Mouse (Mus musculus) bone marrow, adult 2 months (tissue): ENCODE results near the gene Casz1.

Experiments used
- CTCF ChIP-seq: fragments of 200-500 bp; IDR thresholded peaks from 2 replicates; pipeline ENCODE4 v1.5.1; 2011; ENCODE audit warnings: low read length, control low read depth; ENCODE audit not compliant: control insufficient read depth, insufficient read depth
- POLR2A ChIP-seq: fragments of 200-500 bp; IDR thresholded peaks from 2 replicates; pipeline ENCODE4 v1.6.1; 2011; ENCODE audit warnings: low read depth, mild to moderate bottlenecking, control low read depth, low read length, borderline replicate concordance; ENCODE audit not compliant: control insufficient read depth

DNA sequence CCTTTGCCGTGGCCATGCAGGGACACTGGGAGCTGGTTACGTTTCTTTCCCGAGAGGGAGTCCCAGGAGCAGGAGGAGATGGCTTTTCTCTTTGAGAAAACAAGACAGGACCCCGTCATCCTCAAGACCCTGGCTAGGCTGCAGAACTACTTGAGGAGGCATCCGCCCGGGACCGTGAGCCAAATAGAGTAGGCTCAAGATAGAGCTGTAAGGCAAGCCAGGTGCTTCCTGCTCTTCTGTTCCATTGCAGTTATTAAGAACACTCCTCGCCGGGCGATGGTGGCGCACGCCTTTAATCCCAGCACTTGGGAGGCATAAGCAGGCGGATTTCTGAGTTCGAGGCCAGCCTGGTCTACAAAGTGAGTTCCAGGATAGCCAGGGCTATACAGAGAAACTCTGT lies 80.4 kb downstream of the Casz1 start:
- TF ChIP-seq CTCF (no peak), POLR2A (no peak)
